Mouse (Mus musculus): Measurements from ENCODE around the gene Igf1r. TPM values are rescaled to one million over a fixed set of nuclear protein-coding genes. Genes with fewer than 3 reads are reported as not detected.
"Not testable (repeated sequence)": the region's sequence is repeated elsewhere in the genome, so short reads cannot be mapped to it uniquely, and the experiment has no call there.

Igf1r gene
- polyA plus RNA-seq, 1 experiment from 2014 or later = 4.3 TPM

DNA sequence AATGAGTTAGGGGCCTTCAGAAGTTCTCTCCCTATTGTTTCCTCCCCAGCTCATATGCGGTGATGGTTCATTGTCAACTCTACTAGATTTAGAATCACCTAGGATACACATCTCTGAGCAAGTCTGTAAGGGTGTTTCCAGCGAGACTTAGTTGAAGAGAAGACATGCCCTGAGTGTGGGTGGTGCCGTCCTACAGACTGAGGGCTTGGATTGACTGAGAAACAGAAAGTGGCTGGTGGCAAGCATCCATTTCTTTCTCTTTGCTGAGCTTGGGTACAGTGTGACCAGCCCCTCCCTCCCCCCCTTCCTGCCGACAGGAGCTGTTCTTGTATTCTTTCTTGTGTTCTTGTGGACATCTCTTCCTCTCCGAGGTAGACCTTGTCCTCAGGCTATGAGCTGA, 328.7 kb downstream of the Igf1r start:
- Histone ChIP-seq H3K36me3 (no peaks in the 10 kb centered on the region), H3K4me2 (no peak overlapping the region), H3K4me3 (replicated peaks) (no peak overlapping the region), H3K27ac (no peak overlapping the region), H3K9me3 (replicated peaks) (no peaks in the 10 kb centered on the region), H3K4me1 (replicated peaks) (peaks cover 9% of the 10 kb centered on the region), H3K9ac (no peak overlapping the region), H3K27me3 (peaks cover 3% of the 10 kb centered on the region; the same call in 1 of the 2 replicates)
- DNase-seq (no peak), ATAC-seq (ENCODE audit: low read depth) (no peak)
- 61% methylated on average over 5 of the region's 5 CpGs for WGBS (ENCODE audit: insufficient replicate concordance)

DNA sequence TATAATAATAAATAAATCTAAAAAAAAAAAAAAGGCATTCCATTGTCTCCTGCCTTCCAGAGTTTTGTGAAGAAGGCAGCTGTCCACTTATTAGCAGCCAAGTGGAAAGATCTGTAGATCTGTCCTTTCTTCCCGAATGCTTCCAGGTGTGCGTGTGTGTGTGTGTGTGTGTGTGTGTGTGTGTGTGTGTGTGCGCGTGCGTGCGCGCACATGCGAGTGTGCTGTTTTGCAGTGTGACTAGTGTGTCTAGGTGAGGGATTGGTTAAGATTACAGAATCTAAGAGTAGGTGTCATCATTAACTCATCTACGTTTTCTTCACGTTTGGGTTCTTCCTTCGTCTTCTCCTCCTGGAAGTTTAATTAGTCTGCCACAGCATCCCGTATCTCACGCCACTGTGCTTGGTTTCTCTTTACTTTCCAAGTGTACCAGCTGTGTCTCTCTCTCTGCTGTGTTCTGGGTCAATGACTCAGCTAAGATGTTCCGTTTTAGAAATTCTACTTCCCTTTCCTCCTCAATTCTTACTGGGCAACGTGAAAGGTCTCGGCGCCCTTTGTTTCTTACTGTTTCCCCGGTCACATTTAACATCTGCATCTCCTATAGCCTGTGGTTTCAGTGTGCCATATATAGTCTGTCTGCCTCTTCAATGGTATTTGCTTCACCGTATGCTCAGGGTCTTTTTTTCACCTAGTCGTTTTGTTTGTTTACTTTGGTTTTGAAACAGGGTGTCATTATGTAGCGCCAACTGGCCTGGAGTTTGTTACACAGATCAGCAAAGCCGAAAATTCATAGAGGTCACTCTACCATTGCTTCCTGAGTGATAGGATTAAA, 329.9 kb downstream of the Igf1r start:
- Histone ChIP-seq H3K4me2 (no peak overlapping the region), H3K9ac (no peak overlapping the region), H3K9me3 (replicated peaks) (no peaks in the 10 kb centered on the region), H3K4me3 (replicated peaks) (no peak overlapping the region), H3K27me3 (no peaks in the 10 kb centered on the region), H3K27ac (no peak overlapping the region), H3K36me3 (no peaks in the 10 kb centered on the region), H3K4me1 (replicated peaks) (0 out of 2 replicates have a peak, but pooled peaks cover 7% of the 10 kb centered on the region)
- ATAC-seq (ENCODE audit: low read depth) = no peak
- WGBS (ENCODE audit: insufficient replicate concordance) = 47% methylated on average over 22 of the region's 22 CpGs
- DNase-seq = no peak

DNA sequence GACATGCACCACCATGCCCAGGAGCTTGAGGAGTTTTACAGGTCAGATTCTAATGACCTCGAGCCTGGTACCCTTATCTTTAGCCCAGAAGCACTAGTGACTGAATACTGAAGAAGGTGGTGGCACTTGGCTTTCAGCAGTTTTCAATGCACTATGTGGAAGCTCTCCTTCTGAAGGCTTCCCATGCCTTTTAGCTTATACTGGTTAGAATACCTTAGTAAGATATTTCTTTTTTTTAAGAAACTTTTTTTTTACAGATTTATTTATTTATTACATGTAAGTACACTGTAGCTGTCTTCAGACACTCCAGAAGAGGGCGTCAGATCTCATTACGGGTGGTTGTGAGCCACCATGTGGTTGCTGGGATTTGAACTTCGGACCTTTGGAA, 330.5 kb downstream of the Igf1r start:
- not testable (repeated sequence) for DNase-seq; ATAC-seq (ENCODE audit: low read depth); H3K9ac ChIP-seq; H3K27me3 ChIP-seq; H3K27ac ChIP-seq; H3K4me2 ChIP-seq; H3K36me3 ChIP-seq; H3K9me3 ChIP-seq (replicated peaks); H3K4me1 ChIP-seq (replicated peaks); H3K4me3 ChIP-seq (replicated peaks)
- WGBS (ENCODE audit: insufficient replicate concordance) = 62% methylated on average over 4 of the region's 4 CpGs

Other genes starting within 250 kb of the Igf1r start
- 0.07 and 0.14 TPM in 2 replicates for gene Synm, start 193.1 kb upstream of the Igf1r start, polyA plus RNA-seq (2015; fragmentation: Nextera tagmentation; extraction: Ambion mirVana)